Mouse (Mus musculus): ENCODE measurements around the gene Crybb1.

- TF ChIP-seq CTCF (IDR thresholded peaks at IDR 0.05; ENCODE audit: low read depth, low read length), result no peak
- TF ChIP-seq POLR2A (IDR thresholded peaks at IDR 0.05; ENCODE audit: extremely low read depth, insufficient read depth, low read length), result no peak
Measured at GRCm38 (mm10) chr5:112298226-112298988, 42.8 kb downstream of the Crybb1 start.
